8 mouse cellular contexts compared by ENCODE assay signal in genomic region chr11:20202299-20203011, GRCm38 (mm10). TPM values are rescaled to one million over a fixed set of nuclear protein-coding genes. Genes with fewer than 3 reads are reported as not detected.
DNase-seq lines count a peak whose midpoint lies in the region; ATAC-seq and TF ChIP-seq lines count a peak whose summit lies in the region.

No protein-coding gene starts in this region.

- H3K27me3 ChIP-seq in forebrain, embryonic 12.5 days = no peaks in the 10 kb centered on the region
- H3K27me3 ChIP-seq in kidney, postnatal 0 days (ENCODE audit: insufficient read depth, low read length) = no peaks in the 10 kb centered on the region
- no peaks in the 10 kb centered on the region for H3K27me3 ChIP-seq in midbrain, embryonic 14.5 days (ENCODE audit: control insufficient read depth, insufficient read depth, low read length)

- peak overlapping the region; percentile 96 for H3K9ac ChIP-seq in forebrain, embryonic 12.5 days
- peak overlapping the region; percentile 99 for H3K9ac ChIP-seq in kidney, postnatal 0 days (ENCODE audit: low read depth, low read length)
- peak overlapping the region; percentile 95 for H3K9ac ChIP-seq in midbrain, embryonic 14.5 days (replicated peaks; ENCODE audit: low read length)

- H3K4me1 ChIP-seq in forebrain, embryonic 12.5 days = peaks cover 41% of the 10 kb centered on the region
- peaks cover 31% of the 10 kb centered on the region for H3K4me1 ChIP-seq in kidney, postnatal 0 days (replicated peaks; ENCODE audit: insufficient read depth, low read length)
- H3K4me1 ChIP-seq in midbrain, embryonic 14.5 days (ENCODE audit: control insufficient read depth, insufficient read depth, low read length) = peaks cover 23% of the 10 kb centered on the region

- H3K9me3 ChIP-seq in forebrain, embryonic 12.5 days = no peaks in the 10 kb centered on the region
- H3K9me3 ChIP-seq in kidney, postnatal 0 days (replicated peaks; ENCODE audit: low read length) = no peaks in the 10 kb centered on the region
- H3K9me3 ChIP-seq in midbrain, embryonic 14.5 days (ENCODE audit: control insufficient read depth, low read length) = no peaks in the 10 kb centered on the region

- H3K27ac ChIP-seq in forebrain, embryonic 12.5 days = no peak overlapping the region
- H3K27ac ChIP-seq in kidney, postnatal 0 days = peak overlapping the region; percentile 100
- H3K27ac ChIP-seq in midbrain, embryonic 14.5 days (replicated peaks; ENCODE audit: low read depth, low read length) = peak overlapping the region; percentile 96

- peak overlapping the region; percentile 98 for H3K4me3 ChIP-seq in forebrain, embryonic 12.5 days (replicated peaks)
- H3K4me3 ChIP-seq in kidney, postnatal 0 days (replicated peaks; ENCODE audit: low read depth, low read length) = peak overlapping the region; percentile 100
- H3K4me3 ChIP-seq in midbrain, embryonic 14.5 days (replicated peaks; ENCODE audit: low read depth, low read length) = peak overlapping the region; percentile 99

- 63% methylated on average over 7 of the region's 7 CpGs for WGBS in forebrain, embryonic 12.5 days
- 24% methylated on average over 7 of the region's 7 CpGs for WGBS in kidney, postnatal 0 days
- WGBS in midbrain, embryonic 14.5 days = 56% methylated on average over 7 of the region's 7 CpGs

- DNase-seq in spleen, adult 12 weeks (ENCODE audit: low spot score) = peak; percentile 2
- DNase-seq in spleen, adult 18-20 months = no peak
- peak; percentile 20 for DNase-seq in kidney, postnatal 0 days (ENCODE audit: low spot score)
- DNase-seq in midbrain, embryonic 14.5 days = no peak
- DNase-seq in ovary, postnatal 14 days (ENCODE audit: low spot score) = no peak
- DNase-seq in cerebellum, adult 11-12 months = no peak
- DNase-seq in layer of hippocampus, adult 8-10 months (ENCODE audit: low spot score in 2 of 2) = no peak

- peak overlapping the region; percentile 62 for H3K4me2 ChIP-seq in forebrain, embryonic 12.5 days
- peak overlapping the region; percentile 67 for H3K4me2 ChIP-seq in kidney, postnatal 0 days (ENCODE audit: low read length)
- H3K4me2 ChIP-seq in midbrain, embryonic 14.5 days (ENCODE audit: low read length) = peak overlapping the region; percentile 90

- TF ChIP-seq CTCF in kidney, postnatal 0 days (IDR thresholded peaks at IDR 0.05; ENCODE audit: low read depth) = no peak

- no peaks in the 10 kb centered on the region for H3K36me3 ChIP-seq in forebrain, embryonic 12.5 days (replicated peaks)
- H3K36me3 ChIP-seq in kidney, postnatal 0 days (ENCODE audit: insufficient read depth, low read length) = no peaks in the 10 kb centered on the region
- no peaks in the 10 kb centered on the region for H3K36me3 ChIP-seq in midbrain, embryonic 14.5 days (ENCODE audit: control insufficient read depth, insufficient read depth, low read length)

- ATAC-seq in forebrain, embryonic 12.5 days (ENCODE audit: low FRiP score) = no peak
- no peak for ATAC-seq in kidney, postnatal 0 days (replicated peaks; ENCODE audit: low FRiP score, low read depth)
- ATAC-seq in midbrain, embryonic 14.5 days (ENCODE audit: low FRiP score, low TSS enrichment) = no peak

RNA-seq across cellular contexts. Expression of gene Rab1a, which starts 1.2 kb away (rescaled TPM):
- 270 and 283 TPM in 2 replicates for polyA plus RNA-seq in forebrain, embryonic 12.5 days (2016; fragmentation: Nextera tagmentation; extraction: Ambion mirVana)
- polyA plus RNA-seq in kidney, postnatal 0 days (2015; fragmentation: Nextera tagmentation; extraction: Ambion mirVana) = 322 and 341 TPM in 2 replicates
- 289 and 293 TPM in 2 replicates for polyA plus RNA-seq in midbrain, embryonic 14.5 days (2014; fragmentation: Nextera tagmentation; extraction: Ambion mirVana)
- 100 to 1,000 TPM; 150 to 170 (median 163) TPM for total RNA-seq in layer of hippocampus, adult 8-10 months (2022)

RNA-seq across cellular contexts. Expression of gene Cep68, which starts 46.8 kb away (rescaled TPM):
- 36.3 and 41.2 TPM in 2 replicates for polyA plus RNA-seq in forebrain, embryonic 12.5 days (2016; fragmentation: Nextera tagmentation; extraction: Ambion mirVana)
- polyA plus RNA-seq in kidney, postnatal 0 days (2015; fragmentation: Nextera tagmentation; extraction: Ambion mirVana) = 22.5 and 24.9 TPM in 2 replicates
- 16.9 and 29.5 TPM in 2 replicates for polyA plus RNA-seq in midbrain, embryonic 14.5 days (2014; fragmentation: Nextera tagmentation; extraction: Ambion mirVana)
- 10 to 100 TPM; 33.4 to 37.1 (median 34.7) TPM for total RNA-seq in layer of hippocampus, adult 8-10 months (2022)

Comparison
In these comparisons a context has a peak if more than half of its experiments do, and no peak if none do; other contexts are left out.
1. DNase-seq: peak in spleen, adult 12 weeks (single experiment) and kidney, postnatal 0 days (single experiment); none in spleen, adult 18-20 months (0 of 2), midbrain, embryonic 14.5 days (single experiment), ovary, postnatal 14 days (single experiment), cerebellum, adult 11-12 months (single experiment) and layer of hippocampus, adult 8-10 months (0 of 2).
2. Peak in every context shown above with its lines, with median percentiles within 50 percentile points of each other: H3K4me2 ChIP-seq, H3K4me3 ChIP-seq and H3K9ac ChIP-seq.